Mouse (Mus musculus) thymus, adult 2 months (tissue): ENCODE data around the gene Olig1.

Experiments
- CTCF ChIP-seq: fragments of 200-500 bp; IDR thresholded peaks from 2 replicates; pipeline ENCODE4 v1.5.1; 2012; ENCODE audit warnings: mild to moderate bottlenecking, control low read depth, low read length, moderate library complexity, borderline replicate concordance; ENCODE audit not compliant: control insufficient read depth, poor library complexity, insufficient read depth; ENCODE audit errors: extremely low read depth
- POLR2A ChIP-seq: fragments of 200-500 bp; IDR thresholded peaks from 2 replicates; pipeline ENCODE4 v1.6.1; 2012; ENCODE audit warnings: mild to moderate bottlenecking, low read length, control low read depth, moderate library complexity; ENCODE audit not compliant: control insufficient read depth, poor library complexity, insufficient read depth; ENCODE audit errors: extremely low read depth

GRCm38 (mm10) chr16:91280516-91280915 is 10.9 kb downstream of the Olig1 start:
- TF ChIP-seq CTCF (no peak), POLR2A (no peak)
